Mouse (Mus musculus): ENCODE results near the gene Osbpl10.
"Not testable (repeated sequence)": the region's sequence is repeated elsewhere in the genome, so short reads cannot be mapped to it uniquely, and the experiment has no call there.

DNA sequence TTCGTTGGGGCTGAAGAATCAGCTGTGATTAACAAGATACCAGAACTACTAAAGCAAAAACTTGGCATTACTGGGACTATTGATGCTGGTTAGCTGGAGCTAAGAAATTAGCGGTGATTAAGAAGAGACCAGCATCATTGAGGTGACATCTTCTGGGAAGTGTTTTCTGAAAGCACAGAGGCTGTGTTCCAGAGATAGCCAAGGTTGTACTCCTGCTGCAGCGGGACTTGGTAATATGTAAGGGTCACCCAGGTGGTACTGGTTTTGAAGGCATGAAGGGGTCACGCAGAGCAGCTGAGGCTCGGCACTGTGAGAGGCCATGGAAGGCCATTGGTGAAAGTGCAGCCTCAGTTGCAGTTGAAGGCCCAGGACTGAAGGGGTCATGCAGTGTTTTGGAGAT, 294.1 kb downstream of the Osbpl10 start:
- TF ChIP-seq CTCF (conservative IDR thresholded peaks at IDR 0.05; ENCODE audit: insufficient read depth, insufficient read length, low read depth, low read length); POLR2A (IDR thresholded peaks at IDR 0.05; ENCODE audit: low read depth, low read length): not testable (repeated sequence)
